Mouse (Mus musculus) testis, adult 2 months (tissue): ENCODE data around the gene Fam169b.

Experiments
- CTCF ChIP-seq: fragments of 200-500 bp; IDR thresholded peaks from 2 replicates; pipeline ENCODE4 v1.5.1; 2012; ENCODE audit warnings: low read depth, mild to moderate bottlenecking, inconsistent platforms, low read length, moderate library complexity; ENCODE audit not compliant: control insufficient read depth, insufficient read depth, insufficient replicate concordance
- POLR2A ChIP-seq: fragments of 200-500 bp; IDR thresholded peaks from 2 replicates; pipeline ENCODE4 v1.6.1; 2012; ENCODE audit warnings: low read depth, mild to moderate bottlenecking, inconsistent platforms, low read length, moderate library complexity; ENCODE audit not compliant: control insufficient read depth

- TF ChIP-seq POLR2A (no peak), CTCF (no peak)
These were observed 23.2 kb upstream of the Fam169b start for GRCm38 (mm10) chr7:68250411-68250810.
